Mouse (Mus musculus) heart, postnatal 0 days (tissue): ENCODE measurements around the gene Myh10.

Experiments
- CTCF ChIP-seq: IDR thresholded peaks from 2 replicates; pipeline ENCODE4 v1.5.1; 2016; ENCODE audit warnings: antibody characterized with exemption, control low read depth, low read depth
- EP300 ChIP-seq: IDR thresholded peaks from 2 replicates; pipeline ENCODE4 v1.6.1; 2016; ENCODE audit warnings: antibody characterized with exemption, low read depth

DNA sequence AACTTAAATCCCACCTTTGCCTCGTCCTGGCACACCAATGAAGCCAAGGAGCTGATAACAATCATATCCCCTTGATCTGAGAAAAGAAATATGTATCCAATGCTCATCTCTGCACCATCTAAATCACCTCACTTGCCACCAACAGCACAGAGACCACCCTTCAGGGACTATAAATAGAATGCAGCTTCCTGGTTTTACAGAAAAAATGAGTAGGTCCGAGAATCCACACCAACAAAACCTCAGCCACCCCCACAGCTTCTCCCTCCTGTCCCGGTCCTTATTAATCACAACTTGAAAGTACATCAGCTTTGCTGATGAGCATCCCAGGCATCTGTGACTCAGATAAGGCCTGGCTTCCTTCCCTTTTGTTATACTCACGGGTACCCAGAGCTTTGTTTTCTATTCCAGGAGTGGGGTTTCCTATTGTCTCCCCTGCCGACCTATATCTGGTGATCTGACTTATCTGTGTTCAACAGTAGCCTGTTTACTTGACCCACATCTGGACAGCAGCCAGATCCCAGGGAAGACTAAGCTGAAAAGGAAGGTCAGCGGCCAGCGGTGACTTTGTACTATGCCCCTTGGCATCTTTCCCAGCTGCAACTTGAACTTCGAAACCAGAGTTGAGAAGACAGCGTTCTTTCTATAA, 173.3 kb downstream of the Myh10 start:
- no peak for TF ChIP-seq CTCF
- peak; percentile 92 for TF ChIP-seq EP300
